Mouse (Mus musculus) ES-Bruce4 (cell line): ENCODE measurements around the gene Fbh1.

Experiments used
- CTCF ChIP-seq: IDR thresholded peaks from one replicate; pipeline ENCODE4 v1.8.1; 2011; ENCODE audit warnings: low read depth, low read length
- POLR2A ChIP-seq: IDR thresholded peaks from one replicate; pipeline ENCODE4 v1.8.1; 2011; ENCODE audit warnings: low read length; ENCODE audit not compliant: insufficient read depth

- no peak for TF ChIP-seq POLR2A
- no peak for TF ChIP-seq CTCF
These were observed 49.8 kb downstream of the Fbh1 start for GRCm38 (mm10) chr2:11727574-11727973.
